Mouse (Mus musculus) embryonic stem cell, embryonic (primary cell): ENCODE results near the gene Klk9.

Source experiments
- CTCF ChIA-PET, 4 experiments: fragments of 300-600 bp in 2 of 4; fragments of 350-600 bp in 2 of 4; sonication (Branson Sonifier 250); formaldehyde crosslinking; loops; one replicate each; lab custom pipeline; 2022; ENCODE audit warnings: inconsistent platforms in 2 of 4; lab: Charles Lee
- POLR2A ChIA-PET, 4 experiments: fragments of 300-600 bp in 2 of 4; fragments of 350-600 bp in 2 of 4; sonication (Branson Sonifier 250); formaldehyde crosslinking; loops; one replicate each; lab custom pipeline; 2022; ENCODE audit warnings: antibody characterized with exemption in 4 of 4, inconsistent platforms in 1 of 4; lab: Charles Lee

Gene Klk9

DNA sequence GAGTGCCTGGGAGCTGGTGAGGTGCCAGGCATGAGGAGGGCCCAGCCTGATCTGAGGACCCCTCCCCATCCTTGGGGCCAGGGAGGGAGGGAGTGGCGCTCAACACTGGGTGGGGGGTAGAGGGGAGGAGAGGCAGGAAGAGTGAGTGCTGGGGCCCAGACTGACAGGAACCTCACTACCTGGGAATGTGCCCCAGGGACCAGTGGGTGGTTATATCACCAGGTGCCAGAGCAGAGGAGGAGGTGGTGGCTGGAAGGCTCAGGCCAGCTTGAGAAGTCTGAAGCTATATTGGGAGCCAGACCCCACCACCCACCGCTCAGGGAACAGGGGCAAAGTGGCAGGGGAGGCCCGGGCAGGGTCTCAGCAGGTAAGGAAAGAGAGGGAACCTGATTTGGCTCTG is 50.0 kb downstream of the Klk9 start, which contains the start of gene Klk5:
Klk5 (plus strand) TSS at position 271 of the 400 bp plus-strand sequence.
- ChIA-PET POLR2A (interaction anchor here in 1 of 4 experiments (0.6 kb wide), 1 partner anchor 51 kb away, joined by 3 read pairs; no protein-coding TSS in a partner anchor), CTCF (interaction anchor here in 1 of 4 experiments (0.6 kb wide), 1 partner anchor 680 kb away, joined by 4 read pairs; no protein-coding TSS in a partner anchor)

- ChIA-PET POLR2A (interaction anchor here in 2 of 4 experiments (0.8 to 1.9 kb wide), 5 partner anchors 11 to 219 kb away, joined by 3 to 5 read pairs (median 4); no protein-coding TSS in a partner anchor), CTCF (interaction anchor here in 2 of 4 experiments (0.6 to 1.0 kb wide), 4 partner anchors 51 to 474 kb away, joined by 3 read pairs; no protein-coding TSS in a partner anchor)
Observed at GRCm38 (mm10) chr7:43843801-43844200, 52.1 kb downstream of the Klk9 start.
